7 mouse cellular contexts compared by ENCODE assay signal in genomic region chr11:32454800-32455506, GRCm38 (mm10). TPM values are rescaled to one million over a fixed set of nuclear protein-coding genes. Genes with fewer than 3 reads are reported as not detected.
DNase-seq lines count a peak whose midpoint lies in the region; ATAC-seq and TF ChIP-seq lines count a peak whose summit lies in the region.

Gene Ubtd2, plus strand, starts transcription at chr11:32455370.

- peak; percentile 98 for ATAC-seq in intestine, postnatal 0 days
- peak; percentile 98 for ATAC-seq in midbrain, embryonic 12.5 days (ENCODE audit: low FRiP score, low read depth)

- H3K27ac ChIP-seq in intestine, postnatal 0 days (ENCODE audit: low read depth, low read length), result peak within 1 kb of the TSS; percentile 90
- H3K27ac ChIP-seq in midbrain, embryonic 12.5 days (replicated peaks), result peak within 1 kb of the TSS; percentile 94
- H3K27ac ChIP-seq in small intestine, adult 2 months (ENCODE audit: insufficient read depth, low read depth, low read length), result no peak within 1 kb of the TSS

- intact Hi-C loops in left cerebral cortex, postnatal 4 days (cut with DNase I), result no loop called here

- H3K9ac ChIP-seq in intestine, postnatal 0 days (ENCODE audit: low read depth, low read length), result peak within 1 kb of the TSS; percentile 89
- H3K9ac ChIP-seq in midbrain, embryonic 12.5 days (replicated peaks), result peak within 1 kb of the TSS; percentile 95

- no peaks in the 10 kb centered on the region for H3K36me3 ChIP-seq in intestine, postnatal 0 days (ENCODE audit: control insufficient read depth, insufficient read depth)
- no peaks in the 10 kb centered on the region for H3K36me3 ChIP-seq in midbrain, embryonic 12.5 days
- H3K36me3 ChIP-seq in small intestine, adult 2 months (ENCODE audit: control insufficient read depth, insufficient read depth, low read length), result no peaks in the 10 kb centered on the region

- TF ChIP-seq POLR2A in small intestine, adult 2 months (IDR thresholded peaks at IDR 0.05; ENCODE audit: low read depth, low read length), result no peak; the same call in 1 of the 2 replicates

- no peaks in the 10 kb centered on the region for H3K9me3 ChIP-seq in intestine, postnatal 0 days (ENCODE audit: control insufficient read depth)
- H3K9me3 ChIP-seq in midbrain, embryonic 12.5 days, result no peaks in the 10 kb centered on the region

- peak within 1 kb of the TSS; percentile 82 for H3K4me3 ChIP-seq in intestine, postnatal 0 days (ENCODE audit: low read depth, low read length)
- H3K4me3 ChIP-seq in midbrain, embryonic 12.5 days, result peak within 1 kb of the TSS; percentile 96
- H3K4me3 ChIP-seq in small intestine, adult 2 months (ENCODE audit: low read depth, low read length), result peak within 1 kb of the TSS; percentile 83

- 1% methylated on average over 80 of the region's 86 CpGs for whole genome bisulfite sequencing in intestine, postnatal 0 days
- under 1% methylated on average over 55 of the region's 86 CpGs for WGBS in midbrain, embryonic 12.5 days
- 1% methylated on average over 81 of the region's 86 CpGs for WGBS in small intestine, adult 2 months

- peak within 1 kb of the TSS; percentile 95 for H3K4me2 ChIP-seq in intestine, postnatal 0 days (replicated peaks; ENCODE audit: low read depth)
- H3K4me2 ChIP-seq in midbrain, embryonic 12.5 days (replicated peaks), result peak within 1 kb of the TSS; percentile 88

- DNase-seq in adrenal gland, adult 8-10 months, result peak; percentile 94
- peak; percentile 99 for DNase-seq in embryo, embryonic 9.5 days (ENCODE audit: extremely low spot score)
- no peak for DNase-seq in gonadal fat pad, adult 2 months (ENCODE audit: low read depth)
- peak; percentile 98 for DNase-seq in left cerebral cortex, postnatal 4 days

- H3K27me3 ChIP-seq in intestine, postnatal 0 days (replicated peaks; ENCODE audit: control insufficient read depth, insufficient read depth, low read length), result no peaks in the 10 kb centered on the region
- no peaks in the 10 kb centered on the region for H3K27me3 ChIP-seq in midbrain, embryonic 12.5 days
- peaks cover 5% of the 10 kb centered on the region; the same call in 1 of the 2 replicates for H3K27me3 ChIP-seq in small intestine, adult 2 months (ENCODE audit: control insufficient read depth, insufficient read depth, low read length)

- no peaks in the 10 kb centered on the region for H3K4me1 ChIP-seq in intestine, postnatal 0 days (replicated peaks; ENCODE audit: control insufficient read depth, insufficient read depth, low read length)
- peaks cover 20% of the 10 kb centered on the region for H3K4me1 ChIP-seq in midbrain, embryonic 12.5 days
- H3K4me1 ChIP-seq in small intestine, adult 2 months (ENCODE audit: control insufficient read depth, insufficient read depth, insufficient read length, low read length), result no peaks in the 10 kb centered on the region

- TF ChIP-seq CTCF in intestine, postnatal 0 days (IDR thresholded peaks at IDR 0.05; ENCODE audit: low read depth), result no peak
- no peak for TF ChIP-seq CTCF in small intestine, adult 2 months (IDR thresholded peaks at IDR 0.05; ENCODE audit: extremely low read depth, insufficient read length, insufficient replicate concordance, low read depth, low read length)

RNA-seq across cellular contexts. Expression of gene Ubtd2, which starts in this region (rescaled TPM):
- 10 to 100 TPM; 11.5 to 15.9 (median 13.7) TPM for total RNA-seq in adrenal gland, adult 8-10 months (2022)
- 11.2 and 12.2 TPM in 2 replicates for polyA plus RNA-seq in gonadal fat pad, adult 2 months (2012; rRNA removed)
- 7.1 and 7.9 TPM in 2 replicates for polyA plus RNA-seq in intestine, postnatal 0 days (2015; fragmentation: Nextera tagmentation; extraction: Ambion mirVana)
- 10 to 100 TPM; 65.6 to 68.6 TPM for total RNA-seq in left cerebral cortex, postnatal 4 days (2021)
- 66.3 and 67.2 TPM in 2 replicates for polyA plus RNA-seq in midbrain, embryonic 12.5 days (2016; fragmentation: Nextera tagmentation; extraction: Ambion mirVana)
- polyA plus RNA-seq in small intestine, adult 2 months (2012; rRNA removed), result 1.6 TPM in 2 replicates
